In genomic region chr9:15493235-15493924, GRCm38 (mm10) we compare ENCODE assay signal across 8 mouse cellular contexts. TPM values are rescaled to one million over a fixed set of nuclear protein-coding genes. Genes with fewer than 3 reads are reported as not detected.
DNase-seq lines count a peak whose midpoint lies in the region; ATAC-seq lines count a peak whose summit lies in the region.

Gene Smco4, plus strand, starts transcription at chr9:15493432.

- H3K79me2 ChIP-seq in macrophage (ENCODE audit: inconsistent target): no peaks in the 10 kb centered on the region

- under 1% methylated on average over 94 of the region's 101 CpGs for WGBS in hindbrain, embryonic 12.5 days
- WGBS in macrophage (ENCODE audit: missing documents): 4% methylated on average over 43 of the region's 101 CpGs

- peak within 1 kb of the TSS; percentile 98 for H3K4me2 ChIP-seq in hindbrain, embryonic 12.5 days (replicated peaks)

- peak within 1 kb of the TSS; percentile 88 for H3K9ac ChIP-seq in hindbrain, embryonic 12.5 days

- H3K4me3 ChIP-seq in hindbrain, embryonic 12.5 days: peak within 1 kb of the TSS; percentile 82
- H3K4me3 ChIP-seq in macrophage (ENCODE audit: inconsistent target): peak within 1 kb of the TSS; percentile 29

- H3K27me3 ChIP-seq in hindbrain, embryonic 12.5 days: no peaks in the 10 kb centered on the region

- H3K36me3 ChIP-seq in hindbrain, embryonic 12.5 days: no peaks in the 10 kb centered on the region
- H3K36me3 ChIP-seq in macrophage (ENCODE audit: inconsistent target): no peaks in the 10 kb centered on the region

- no peaks in the 10 kb centered on the region for H3K9me3 ChIP-seq in hindbrain, embryonic 12.5 days (replicated peaks)

- peak; percentile 90 for ATAC-seq in hindbrain, embryonic 12.5 days (ENCODE audit: low FRiP score)

- peak; percentile 66 for DNase-seq in T-cell, adult 2 months (ENCODE audit: low spot score)
- peak; percentile 20 for DNase-seq in cerebellum, adult 9-10 months
- peak; percentile 33 to 51 for DNase-seq in frontal cortex, postnatal 36 days (ENCODE audit: low spot score in 2 of 2)
- DNase-seq in layer of hippocampus, postnatal 25 days (ENCODE audit: extremely low spot score in 1 of 2, low spot score in 1 of 2): peak; percentile 54 to 64
- peak; percentile 50 to 66 for DNase-seq in right cerebral cortex, postnatal 10 days (ENCODE audit: low spot score in 2 of 2)
- peak; percentile 73 for DNase-seq in urinary bladder, postnatal 25 days (ENCODE audit: low spot score)

- peaks cover 18% of the 10 kb centered on the region for H3K4me1 ChIP-seq in hindbrain, embryonic 12.5 days

- peak within 1 kb of the TSS; percentile 44 for H3K27ac ChIP-seq in hindbrain, embryonic 12.5 days
- H3K27ac ChIP-seq in macrophage: no peak within 1 kb of the TSS

RNA-seq across cellular contexts. Expression of gene Smco4, which starts in this region (rescaled TPM):
- 1.2 and 1.7 TPM in 2 replicates for polyA plus RNA-seq in hindbrain, embryonic 12.5 days (2016; fragmentation: Nextera tagmentation; extraction: Ambion mirVana)
- total RNA-seq in layer of hippocampus, postnatal 25 days (2021): 1 to 10 TPM; 7.9 to 8.7 TPM
- 1 to 10 TPM in 6 of 26 experiments, under 1 TPM in 1, not detected in 19; 0.74 to 2.4 (median 1.4) TPM for total RNA-seq in macrophage (2018; cell fraction: chromatin; rRNA removed)
- 1 to 10 TPM; 1.0 to 6.2 (median 2.9) TPM for total RNA-seq in macrophage (2018; cell fraction: cytosol; rRNA removed)
- 1 to 10 TPM in 8 of 26 experiments, under 1 TPM in 7, not detected in 11; 0.55 to 2.6 (median 1.1) TPM for total RNA-seq in macrophage (2018; cell fraction: nucleus; rRNA removed)
- polyA plus RNA-seq in macrophage (2018): 1.8 to 10.5 TPM (median 1.9 TPM) in 3 replicates

Comparison
In these comparisons a context has a peak if more than half of its experiments do, and no peak if none do; other contexts are left out.
1. DNase-seq: peak in every context shown above with its lines; median percentile 73 in urinary bladder, postnatal 25 days; 66 in T-cell, adult 2 months; 59 in layer of hippocampus, postnatal 25 days; 58 in right cerebral cortex, postnatal 10 days; 42 in frontal cortex, postnatal 36 days; 20 in cerebellum, adult 9-10 months.